Mouse (Mus musculus): Measurements from ENCODE around the gene Mbd6. TPM values are rescaled to one million over a fixed set of nuclear protein-coding genes. Genes with fewer than 3 reads are reported as not detected.

Gene Mbd6
- polyA plus RNA-seq, 1 experiment from 2014 or later: 9.9 TPM

GRCm38 (mm10) chr10:127284105-127284622 is 4.7 kb downstream of the Mbd6 start:
- Histone ChIP-seq H3K4me3 (ENCODE audit: low read length) (no peak overlapping the region), H3K36me3 (ENCODE audit: control insufficient read depth, insufficient read depth, low read length) (peaks cover 45% of the 10 kb centered on the region), H3K4me1 (ENCODE audit: control insufficient read depth, insufficient read depth, low read length) (peaks cover 26% of the 10 kb centered on the region), H3K9me3 (ENCODE audit: control insufficient read depth, low read length) (no peaks in the 10 kb centered on the region), H3K4me2 (ENCODE audit: low read depth, low read length) (no peak overlapping the region), H3K27ac (ENCODE audit: low read length) (no peak overlapping the region), H3K9ac (ENCODE audit: low read depth, low read length) (no peak overlapping the region), H3K27me3 (replicated peaks; ENCODE audit: control insufficient read depth, insufficient read depth, low read length) (no peaks in the 10 kb centered on the region)
- WGBS: 93% methylated on average over 7 of the region's 7 CpGs
- no peak for ATAC-seq

GRCm38 (mm10) chr10:127282620-127283215 is 6.1 kb downstream of the Mbd6 start:
- peaks cover 52% of the 10 kb centered on the region for H3K36me3 ChIP-seq (ENCODE audit: control insufficient read depth, insufficient read depth, low read length)

GRCm38 (mm10) chr10:127281316-127281715 is 7.5 kb downstream of the Mbd6 start:
- Histone ChIP-seq H3K9me3 (ENCODE audit: control insufficient read depth, low read length) (no peaks in the 10 kb centered on the region), H3K9ac (ENCODE audit: low read depth, low read length) (no peak overlapping the region), H3K27ac (ENCODE audit: low read length) (no peak overlapping the region), H3K4me2 (ENCODE audit: low read depth, low read length) (no peak overlapping the region), H3K4me3 (ENCODE audit: low read length) (no peak overlapping the region), H3K27me3 (replicated peaks; ENCODE audit: control insufficient read depth, insufficient read depth, low read length) (no peaks in the 10 kb centered on the region), H3K36me3 (ENCODE audit: control insufficient read depth, insufficient read depth, low read length) (peaks cover 55% of the 10 kb centered on the region), H3K4me1 (ENCODE audit: control insufficient read depth, insufficient read depth, low read length) (peaks cover 12% of the 10 kb centered on the region)
- WGBS: 88% methylated on average over 8 of the region's 8 CpGs
- no peak for ATAC-seq

More at GRCm38 (mm10) chr10:127282620-127283215, 6.1 kb downstream of the Mbd6 start:
- H3K9me3 ChIP-seq (ENCODE audit: control insufficient read depth, low read length): no peaks in the 10 kb centered on the region
- peak overlapping the region; percentile 14; the same call in 1 of the 2 replicates for H3K27ac ChIP-seq (ENCODE audit: low read length)
- no peak overlapping the region for H3K4me3 ChIP-seq (ENCODE audit: low read length)
- no peak for ATAC-seq
- H3K27me3 ChIP-seq (replicated peaks; ENCODE audit: control insufficient read depth, insufficient read depth, low read length): no peaks in the 10 kb centered on the region
- no peak overlapping the region for H3K9ac ChIP-seq (ENCODE audit: low read depth, low read length)
- WGBS: 60% methylated on average over 13 of the region's 13 CpGs
- peaks cover 26% of the 10 kb centered on the region for H3K4me1 ChIP-seq (ENCODE audit: control insufficient read depth, insufficient read depth, low read length)
- no peak overlapping the region for H3K4me2 ChIP-seq (ENCODE audit: low read depth, low read length)

- no peak overlapping the region for H3K4me3 ChIP-seq (ENCODE audit: low read length)
- no peak for ATAC-seq
- H3K9me3 ChIP-seq (ENCODE audit: control insufficient read depth, low read length): no peaks in the 10 kb centered on the region
- H3K9ac ChIP-seq (ENCODE audit: low read depth, low read length): no peak overlapping the region
- WGBS: 83% methylated on average over 2 of the region's 2 CpGs
- no peaks in the 10 kb centered on the region; the same call in 1 of the 2 replicates for H3K4me1 ChIP-seq (ENCODE audit: control insufficient read depth, insufficient read depth, low read length)
- no peak overlapping the region for H3K27ac ChIP-seq (ENCODE audit: low read length)
- H3K36me3 ChIP-seq (ENCODE audit: control insufficient read depth, insufficient read depth, low read length): peaks cover 47% of the 10 kb centered on the region
- no peak overlapping the region for H3K4me2 ChIP-seq (ENCODE audit: low read depth, low read length)
- H3K27me3 ChIP-seq (replicated peaks; ENCODE audit: control insufficient read depth, insufficient read depth, low read length): no peaks in the 10 kb centered on the region
These were observed 9.1 kb downstream of the Mbd6 start for GRCm38 (mm10) chr10:127279730-127280129.

GRCm38 (mm10) chr10:127274261-127275022 is 14.4 kb downstream of the Mbd6 start:
- Histone ChIP-seq H3K27me3 (replicated peaks; ENCODE audit: control insufficient read depth, insufficient read depth, low read length) (no peaks in the 10 kb centered on the region), H3K9ac (ENCODE audit: low read depth, low read length) (no peak overlapping the region), H3K4me3 (ENCODE audit: low read length) (no peak overlapping the region), H3K36me3 (ENCODE audit: control insufficient read depth, insufficient read depth, low read length) (peaks cover 24% of the 10 kb centered on the region), H3K4me2 (ENCODE audit: low read depth, low read length) (no peak overlapping the region), H3K4me1 (ENCODE audit: control insufficient read depth, insufficient read depth, low read length) (0 out of 2 replicates have a peak, but pooled peaks cover 2% of the 10 kb centered on the region), H3K9me3 (ENCODE audit: control insufficient read depth, low read length) (no peaks in the 10 kb centered on the region), H3K27ac (ENCODE audit: low read length) (no peak overlapping the region)
- 0 out of 2 replicates have a peak, but pooled peaks have one; percentile 36 for ATAC-seq
- WGBS: 71% methylated on average over 11 of the region's 11 CpGs

GRCm38 (mm10) chr10:127272371-127272770 is 16.4 kb downstream of the Mbd6 start:
- peaks cover 14% of the 10 kb centered on the region for H3K4me1 ChIP-seq (ENCODE audit: control insufficient read depth, insufficient read depth, low read length)
- no peak overlapping the region for H3K9ac ChIP-seq (ENCODE audit: low read depth, low read length)
- H3K9me3 ChIP-seq (ENCODE audit: control insufficient read depth, low read length): no peaks in the 10 kb centered on the region
- 87% methylated on average over 5 of the region's 5 CpGs for WGBS
- no peaks in the 10 kb centered on the region for H3K27me3 ChIP-seq (replicated peaks; ENCODE audit: control insufficient read depth, insufficient read depth, low read length)
- no peak overlapping the region for H3K4me2 ChIP-seq (ENCODE audit: low read depth, low read length)
- peaks cover 12% of the 10 kb centered on the region for H3K36me3 ChIP-seq (ENCODE audit: control insufficient read depth, insufficient read depth, low read length)
- no peak for ATAC-seq
- no peak overlapping the region for H3K27ac ChIP-seq (ENCODE audit: low read length)
- H3K4me3 ChIP-seq (ENCODE audit: low read length): no peak overlapping the region

- 74% methylated on average over 4 of the region's 4 CpGs for WGBS
- no peaks in the 10 kb centered on the region for H3K27me3 ChIP-seq (replicated peaks; ENCODE audit: control insufficient read depth, insufficient read depth, low read length)
- ATAC-seq: no peak
These were observed 18.9 kb downstream of the Mbd6 start for GRCm38 (mm10) chr10:127269884-127270283.

GRCm38 (mm10) chr10:127269036-127269435 is 19.8 kb downstream of the Mbd6 start:
- H3K27ac ChIP-seq (ENCODE audit: low read length): no peak overlapping the region

More at GRCm38 (mm10) chr10:127269884-127270283, 18.9 kb downstream of the Mbd6 start:
- no peaks in the 10 kb centered on the region; the same call in 1 of the 2 replicates for H3K36me3 ChIP-seq (ENCODE audit: control insufficient read depth, insufficient read depth, low read length)
- H3K9ac ChIP-seq (ENCODE audit: low read depth, low read length): no peak overlapping the region
- H3K4me2 ChIP-seq (ENCODE audit: low read depth, low read length): no peak overlapping the region
- H3K27ac ChIP-seq (ENCODE audit: low read length): no peak overlapping the region
- no peaks in the 10 kb centered on the region for H3K9me3 ChIP-seq (ENCODE audit: control insufficient read depth, low read length)
- H3K4me3 ChIP-seq (ENCODE audit: low read length): no peak overlapping the region
- H3K4me1 ChIP-seq (ENCODE audit: control insufficient read depth, insufficient read depth, low read length): peaks cover 18% of the 10 kb centered on the region

GRCm38 (mm10) chr10:127268401-127268800 is 20.4 kb downstream of the Mbd6 start:
- H3K9me3 ChIP-seq (ENCODE audit: control insufficient read depth, low read length): no peaks in the 10 kb centered on the region
- H3K4me1 ChIP-seq (ENCODE audit: control insufficient read depth, insufficient read depth, low read length): peaks cover 18% of the 10 kb centered on the region
- 0 out of 2 replicates have a peak overlapping the region, but pooled peaks have one; percentile 31 for H3K9ac ChIP-seq (ENCODE audit: low read depth, low read length)
- H3K27me3 ChIP-seq (replicated peaks; ENCODE audit: control insufficient read depth, insufficient read depth, low read length): no peaks in the 10 kb centered on the region
- 0 out of 2 replicates have a peak overlapping the region, but pooled peaks have one; percentile 6 for H3K4me2 ChIP-seq (ENCODE audit: low read depth, low read length)
- no peak overlapping the region; the same call in 1 of the 2 replicates for H3K27ac ChIP-seq (ENCODE audit: low read length)
- no peaks in the 10 kb centered on the region; the same call in 1 of the 2 replicates for H3K36me3 ChIP-seq (ENCODE audit: control insufficient read depth, insufficient read depth, low read length)
- 71% methylated on average over 5 of the region's 5 CpGs for WGBS
- ATAC-seq: peak; percentile 24
- H3K4me3 ChIP-seq (ENCODE audit: low read length): no peak overlapping the region

More at GRCm38 (mm10) chr10:127269036-127269435, 19.8 kb downstream of the Mbd6 start:
- Histone ChIP-seq H3K9me3 (ENCODE audit: control insufficient read depth, low read length) (no peaks in the 10 kb centered on the region), H3K4me3 (ENCODE audit: low read length) (no peak overlapping the region), H3K9ac (ENCODE audit: low read depth, low read length) (no peak overlapping the region), H3K27me3 (replicated peaks; ENCODE audit: control insufficient read depth, insufficient read depth, low read length) (no peaks in the 10 kb centered on the region), H3K4me1 (ENCODE audit: control insufficient read depth, insufficient read depth, low read length) (peaks cover 18% of the 10 kb centered on the region), H3K4me2 (ENCODE audit: low read depth, low read length) (no peak overlapping the region), H3K36me3 (ENCODE audit: control insufficient read depth, insufficient read depth, low read length) (no peaks in the 10 kb centered on the region; the same call in 1 of the 2 replicates)
- no peak for ATAC-seq
- WGBS: 74% methylated on average over 12 of the region's 12 CpGs

Measured in intestine, embryonic 16.5 days (tissue).